Mouse (Mus musculus) ES-E14 (cell line): ENCODE measurements around the gene Hus1b.

Source experiments
- HCFC1 ChIP-seq: IDR thresholded peaks from 2 replicates; pipeline ENCODE4 v1.6.1; 2012; ENCODE audit warnings: low read length, inconsistent platforms, borderline replicate concordance; ENCODE audit not compliant: insufficient read depth
- MAFK ChIP-seq: IDR thresholded peaks from 2 replicates; pipeline ENCODE4 v1.6.1; 2014; ENCODE audit warnings: mild to moderate bottlenecking, low read depth, low read length, inconsistent platforms; ENCODE audit not compliant: insufficient read depth
- ZC3H11A ChIP-seq: IDR thresholded peaks from 2 replicates; pipeline ENCODE4 v1.6.1; 2012; ENCODE audit warnings: low read depth, mild to moderate bottlenecking, inconsistent platforms, low read length, borderline replicate concordance
- ZNF384 ChIP-seq: IDR thresholded peaks from 2 replicates; pipeline ENCODE4 v1.6.1; 2012; ENCODE audit warnings: low read depth, low read length, inconsistent platforms

DNA sequence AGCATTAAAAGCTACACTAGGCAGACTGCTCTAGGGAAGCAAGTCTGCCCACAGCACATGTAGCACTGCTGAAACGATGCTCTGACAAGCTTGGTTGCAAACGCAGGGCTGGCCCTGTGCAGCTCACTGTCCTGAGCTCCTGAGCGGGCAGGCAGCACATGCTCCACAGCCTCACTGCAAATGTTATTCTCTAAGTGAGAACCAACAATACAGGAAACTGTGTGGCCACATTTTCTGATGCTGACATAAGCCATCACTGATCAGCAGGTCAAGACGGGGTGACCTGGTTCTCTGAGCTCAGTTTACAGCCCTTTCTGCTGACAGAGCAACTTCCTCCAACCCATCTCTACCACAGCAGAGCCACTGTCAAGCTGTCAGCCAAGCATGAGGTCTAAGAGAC lies 34.5 kb downstream of the Hus1b start:
- no peak for TF ChIP-seq ZC3H11A
- TF ChIP-seq MAFK = 0 out of 2 replicates have a peak, but pooled peaks have one; percentile 5
- no peak for TF ChIP-seq ZNF384
- no peak for TF ChIP-seq HCFC1
